8 mouse cellular contexts compared by ENCODE assay signal in genomic region chr4:133755861-133756371, GRCm38 (mm10). TPM values are rescaled to one million over a fixed set of nuclear protein-coding genes. Genes with fewer than 3 reads are reported as not detected.
A peak's percentile ranks its signal among the peaks of the same experiment; 100 is the strongest.
DNase-seq lines count a peak whose midpoint lies in the region; ATAC-seq and TF ChIP-seq lines count a peak whose summit lies in the region.

No protein-coding gene starts in this region.

- H3K9ac ChIP-seq in kidney, embryonic 14.5 days (ENCODE audit: low read depth, low read length), result peak overlapping the region; percentile 100; the same call in 1 of the 2 replicates
- H3K9ac ChIP-seq in embryonic facial prominence, embryonic 12.5 days, result peak overlapping the region; percentile 67; the same call in 1 of the 2 replicates
- H3K9ac ChIP-seq in limb, embryonic 11.5 days (ENCODE audit: low read length), result peak overlapping the region; percentile 92

- H3K4me2 ChIP-seq in kidney, embryonic 14.5 days (replicated peaks; ENCODE audit: low read depth, low read length), result peak overlapping the region; percentile 91
- peak overlapping the region; percentile 86 for H3K4me2 ChIP-seq in embryonic facial prominence, embryonic 12.5 days (replicated peaks)
- H3K4me2 ChIP-seq in limb, embryonic 11.5 days (ENCODE audit: low read depth, severe bottlenecking), result peak overlapping the region; percentile 93

- no peaks in the 10 kb centered on the region for H3K9me3 ChIP-seq in kidney, embryonic 14.5 days (ENCODE audit: control insufficient read depth, low read length)
- no peaks in the 10 kb centered on the region for H3K9me3 ChIP-seq in G1E (replicated peaks)
- no peaks in the 10 kb centered on the region for H3K9me3 ChIP-seq in embryonic facial prominence, embryonic 12.5 days
- H3K9me3 ChIP-seq in limb, embryonic 11.5 days (ENCODE audit: control insufficient read depth, low read length), result no peaks in the 10 kb centered on the region

- intact Hi-C loops in left cerebral cortex, postnatal 36 days (cut with DNase I), result loop anchor here (10.0 kb wide), 1 partner anchor 161 kb away; no protein-coding TSS in a partner anchor

- no peaks in the 10 kb centered on the region for H3K27me3 ChIP-seq in kidney, embryonic 14.5 days (ENCODE audit: control insufficient read depth, insufficient read depth, low read length)
- H3K27me3 ChIP-seq in G1E (ENCODE audit: insufficient read depth, low read length), result no peaks in the 10 kb centered on the region
- H3K27me3 ChIP-seq in embryonic facial prominence, embryonic 12.5 days, result no peaks in the 10 kb centered on the region
- H3K27me3 ChIP-seq in limb, embryonic 11.5 days (ENCODE audit: control insufficient read depth, insufficient read depth, low read length), result no peaks in the 10 kb centered on the region

- 5% methylated on average over 11 of the region's 11 CpGs for WGBS in kidney, embryonic 14.5 days
- 1% methylated on average over 11 of the region's 11 CpGs for WGBS in embryonic facial prominence, embryonic 12.5 days
- 1% methylated on average over 11 of the region's 11 CpGs for WGBS in limb, embryonic 11.5 days

- peaks cover 16% of the 10 kb centered on the region for H3K4me1 ChIP-seq in kidney, embryonic 14.5 days (ENCODE audit: control insufficient read depth, insufficient read depth, low read length)
- peaks cover 41% of the 10 kb centered on the region for H3K4me1 ChIP-seq in G1E (ENCODE audit: insufficient read depth, low read depth, low read length)
- peaks cover 16% of the 10 kb centered on the region for H3K4me1 ChIP-seq in embryonic facial prominence, embryonic 12.5 days
- H3K4me1 ChIP-seq in limb, embryonic 11.5 days (ENCODE audit: control insufficient read depth, insufficient read depth, low read length), result peaks cover 14% of the 10 kb centered on the region

- H3K4me3 ChIP-seq in kidney, embryonic 14.5 days (ENCODE audit: low read length), result peak overlapping the region; percentile 55
- H3K4me3 ChIP-seq in G1E (ENCODE audit: low read depth, low read length), result peak overlapping the region; percentile 78
- H3K4me3 ChIP-seq in embryonic facial prominence, embryonic 12.5 days, result peak overlapping the region; percentile 100
- H3K4me3 ChIP-seq in limb, embryonic 11.5 days (ENCODE audit: low read depth, low read length), result peak overlapping the region; percentile 99

- ATAC-seq in kidney, embryonic 14.5 days (ENCODE audit: low FRiP score, low TSS enrichment), result no peak
- ATAC-seq in G1E (ENCODE audit: extremely low read depth, insufficient number of reproducible peaks, low FRiP score, poor library complexity, severe bottlenecking), result no peak
- ATAC-seq in embryonic facial prominence, embryonic 12.5 days (ENCODE audit: insufficient number of reproducible peaks, insufficient read depth, low FRiP score, low TSS enrichment), result no peak
- no peak for ATAC-seq in limb, embryonic 11.5 days (ENCODE audit: insufficient number of reproducible peaks, low FRiP score, low TSS enrichment, low read depth)

- no peak for TF ChIP-seq CTCF in G1E (IDR thresholded peaks at IDR 0.05; ENCODE audit: low read depth, low read length)

- no peak for DNase-seq in kidney, postnatal 36 days
- DNase-seq in G1E (ENCODE audit: low spot score), result no peak
- DNase-seq in limb, embryonic 11.5 days (ENCODE audit: low spot score), result peak; percentile 63
- DNase-seq in retina, embryonic 14.5 days (ENCODE audit: low spot score), result peak; percentile 38
- no peak for DNase-seq in right cerebral cortex, adult 18-20 months
- DNase-seq in left cerebral cortex, postnatal 36 days (ENCODE audit: low spot score in 2 of 2), result no peak

- H3K27ac ChIP-seq in kidney, embryonic 14.5 days (ENCODE audit: low read depth, low read length), result peak overlapping the region; percentile 100
- peak overlapping the region; percentile 100 for H3K27ac ChIP-seq in embryonic facial prominence, embryonic 12.5 days
- H3K27ac ChIP-seq in limb, embryonic 11.5 days (replicated peaks; ENCODE audit: low read depth, low read length), result peak overlapping the region; percentile 99

- no peaks in the 10 kb centered on the region for H3K36me3 ChIP-seq in kidney, embryonic 14.5 days (ENCODE audit: control insufficient read depth, insufficient read depth, low read length)
- H3K36me3 ChIP-seq in G1E (replicated peaks), result peaks cover 6% of the 10 kb centered on the region
- H3K36me3 ChIP-seq in embryonic facial prominence, embryonic 12.5 days, result no peaks in the 10 kb centered on the region
- no peaks in the 10 kb centered on the region for H3K36me3 ChIP-seq in limb, embryonic 11.5 days (ENCODE audit: control insufficient read depth, insufficient read depth, low read length)

RNA-seq across cellular contexts. Expression of gene Arid1a, which starts 0.7 kb away (rescaled TPM):
- polyA plus RNA-seq in kidney, embryonic 14.5 days (2014; fragmentation: Nextera tagmentation; extraction: Ambion mirVana), result 40.5 and 51.7 TPM in 2 replicates
- total RNA-seq in G1E (2014; fragmentation: Nextera tagmentation) (224 and 240 TPM in 2 replicates), G1E (2017) (21.4 and 22.2 TPM in 2 replicates)
- polyA plus RNA-seq in G1E (2012), result 124 and 205 TPM in 2 replicates
- polyA plus RNA-seq in embryonic facial prominence, embryonic 12.5 days (2016; fragmentation: Nextera tagmentation; extraction: Ambion mirVana), result 37.5 and 40.1 TPM in 2 replicates
- polyA plus RNA-seq in limb, embryonic 11.5 days (2014; fragmentation: Nextera tagmentation; extraction: Ambion mirVana), result 46.2 and 50.3 TPM in 2 replicates
- 10 to 100 TPM; 76.5 to 96.1 TPM for total RNA-seq in left cerebral cortex, postnatal 36 days (2021)

Comparison
In these comparisons a context has a peak if more than half of its experiments do, and no peak if none do; other contexts are left out.
1. DNase-seq: peak in limb, embryonic 11.5 days (single experiment) and retina, embryonic 14.5 days (single experiment); none in kidney, postnatal 36 days (0 of 2), G1E (single experiment), right cerebral cortex, adult 18-20 months (single experiment) and left cerebral cortex, postnatal 36 days (0 of 2).
2. Peak in every context shown above with its lines, with median percentiles within 50 percentile points of each other: H3K27ac ChIP-seq, H3K4me2 ChIP-seq, H3K4me3 ChIP-seq and H3K9ac ChIP-seq.